Mouse (Mus musculus) megakaryocyte, adult 5-6 weeks (primary cell): ENCODE measurements around the gene Rpl29. TPM values are rescaled to one million over a fixed set of nuclear protein-coding genes. Genes with fewer than 3 reads are reported as not detected.

Experiments used
- ATAC-seq: 2 replicates; pipeline ENCODE4 v1.8.0; 2016; ENCODE audit warnings: mild to moderate bottlenecking, inconsistent platforms; ENCODE audit not compliant: poor library complexity, severe bottlenecking
- total RNA-seq, 2 experiments: library from RNA; stranded (forward) in 1 of 2; stranded (reverse) in 1 of 2; fragments of 153-499, 151-499 nt in 1 of 2; fragments of 221-1000, 200-1000 nt in 1 of 2; gene quantifications; 2 replicates each; pipeline versions ENCODE4 v1.2.3 to v1.2.4; 2015 to 2017

Rpl29 gene
- total RNA-seq, 2 experiments from 2014 or later = 1,150 to 2,078 TPM

DNA sequence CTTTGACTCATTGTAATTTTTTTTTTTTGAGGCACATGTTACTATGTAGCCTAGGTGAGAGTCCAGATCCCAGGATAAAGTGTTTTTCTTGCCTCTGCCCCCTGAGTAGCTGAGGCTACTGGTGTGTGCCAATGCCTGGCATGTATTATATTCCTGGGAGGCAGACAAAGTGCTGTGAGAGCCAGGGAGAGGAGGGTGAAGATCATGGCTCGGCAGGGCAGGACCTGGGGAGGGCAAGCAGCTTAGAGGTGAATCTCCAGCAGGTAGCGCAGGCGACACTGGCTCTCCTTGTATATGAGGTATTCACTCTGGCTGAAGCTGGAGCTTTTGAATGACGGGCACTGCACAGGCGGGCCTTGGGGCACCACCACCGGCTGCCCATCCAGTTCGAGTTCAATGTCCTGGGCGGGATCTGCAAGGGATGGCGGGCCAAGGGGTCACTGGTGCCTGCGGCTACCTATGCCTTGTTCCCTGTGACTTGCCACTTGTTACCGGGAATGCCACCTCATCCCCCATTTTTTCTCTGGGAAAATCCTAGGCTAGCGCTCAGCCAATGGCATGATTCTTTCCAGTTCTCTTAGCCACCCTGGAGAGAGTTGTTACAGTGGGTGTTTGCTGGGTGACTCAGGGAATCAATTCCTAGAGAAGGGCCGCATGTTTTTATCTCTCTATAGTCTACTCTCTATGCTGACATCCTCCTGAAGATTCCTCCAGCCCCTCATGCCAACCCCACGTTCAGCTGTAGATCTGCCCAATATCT lies 41.9 kb downstream of the Rpl29 start:
- ATAC-seq = no peak

DNA sequence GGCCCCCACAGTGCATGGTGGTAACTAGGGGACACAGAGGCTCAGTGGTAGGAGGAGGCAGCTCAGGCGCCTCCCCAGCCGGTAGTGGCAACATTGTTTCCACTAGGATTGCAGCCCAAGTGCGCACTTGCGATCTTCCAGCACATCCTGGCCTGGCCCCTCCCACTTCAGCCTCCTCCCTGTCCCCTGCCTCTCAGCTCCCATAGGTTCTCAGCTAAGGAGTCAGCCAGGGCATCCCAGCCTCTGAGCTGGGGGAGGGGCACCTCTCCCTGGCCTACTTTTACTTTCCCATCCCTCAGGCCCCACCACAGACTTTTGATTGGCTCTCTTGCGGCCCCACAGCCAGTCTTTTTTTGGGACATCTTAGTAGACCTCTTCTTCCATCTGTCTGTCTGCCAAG lies 42.6 kb downstream of the Rpl29 start:
- ATAC-seq = no peak

DNA sequence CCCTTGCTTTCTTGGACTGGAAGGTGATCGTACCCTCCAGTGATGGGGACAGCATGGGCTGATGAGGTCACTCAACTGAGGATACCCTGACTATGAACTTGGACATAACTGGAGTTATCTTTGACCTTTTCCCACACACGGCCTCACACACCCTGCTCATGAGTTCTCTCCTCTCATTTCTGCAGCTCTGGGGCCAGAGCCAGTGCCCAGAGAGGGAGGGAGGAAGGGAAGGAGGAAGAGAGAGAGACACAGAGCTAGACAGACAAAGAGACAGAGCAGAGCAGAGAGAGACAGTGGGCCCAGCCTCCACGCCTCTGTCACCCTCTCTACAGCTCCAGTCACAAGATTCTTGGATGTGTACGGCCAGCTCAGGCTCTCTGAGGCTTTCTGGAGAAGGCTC lies 43.1 kb downstream of the Rpl29 start:
- no peak for ATAC-seq

DNA sequence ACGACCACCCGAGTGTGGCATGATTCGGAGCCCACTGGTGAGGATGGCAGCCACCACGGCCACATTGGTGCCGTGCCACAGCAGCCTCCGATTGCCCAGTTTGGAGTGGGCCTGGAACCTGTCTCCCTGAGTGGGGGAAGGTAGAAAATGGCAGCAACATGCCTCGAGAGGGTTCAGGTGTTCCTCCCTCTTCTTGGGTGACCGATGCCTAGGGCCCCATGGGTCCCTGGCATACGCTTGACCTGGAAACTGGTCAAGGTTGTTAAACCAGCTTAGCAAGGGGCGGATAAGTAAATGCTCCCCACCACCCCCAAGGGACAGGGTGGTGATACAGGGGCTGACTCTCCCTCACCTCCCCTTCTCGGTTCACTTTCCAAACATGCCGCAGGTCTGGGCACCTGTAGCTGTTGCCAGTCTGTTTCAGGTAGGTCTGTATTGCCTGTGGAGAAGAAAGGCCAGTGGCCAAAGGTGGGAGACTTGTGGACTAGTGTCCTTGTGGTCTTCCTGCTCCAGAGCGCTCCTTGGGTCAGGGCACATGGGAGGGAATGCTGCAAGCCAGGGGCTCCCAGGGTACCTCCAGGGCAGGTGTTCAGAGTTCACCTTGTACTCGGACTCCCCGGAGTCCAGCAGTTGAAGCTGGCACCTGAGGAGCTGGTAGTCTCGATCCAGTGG lies 44.0 kb downstream of the Rpl29 start:
- ATAC-seq = no peak

DNA sequence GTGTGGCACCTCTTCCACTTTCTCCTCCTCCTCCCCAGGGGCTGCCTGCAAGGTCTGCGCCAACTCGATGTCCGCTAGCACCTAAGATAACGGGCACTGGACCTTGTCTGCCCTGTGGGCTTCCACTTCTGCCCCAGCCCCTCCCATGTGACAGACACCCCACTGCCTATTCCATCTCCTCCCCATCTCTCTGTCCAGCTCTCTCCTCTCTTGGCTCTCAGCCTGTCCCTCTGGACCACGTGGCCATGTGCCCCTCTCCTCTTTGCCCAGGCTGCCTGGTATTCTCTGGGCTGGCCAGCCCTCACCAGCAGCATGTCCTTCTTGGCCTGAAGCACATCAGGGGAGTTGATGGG lies 44.5 kb downstream of the Rpl29 start:
- no peak for ATAC-seq

DNA sequence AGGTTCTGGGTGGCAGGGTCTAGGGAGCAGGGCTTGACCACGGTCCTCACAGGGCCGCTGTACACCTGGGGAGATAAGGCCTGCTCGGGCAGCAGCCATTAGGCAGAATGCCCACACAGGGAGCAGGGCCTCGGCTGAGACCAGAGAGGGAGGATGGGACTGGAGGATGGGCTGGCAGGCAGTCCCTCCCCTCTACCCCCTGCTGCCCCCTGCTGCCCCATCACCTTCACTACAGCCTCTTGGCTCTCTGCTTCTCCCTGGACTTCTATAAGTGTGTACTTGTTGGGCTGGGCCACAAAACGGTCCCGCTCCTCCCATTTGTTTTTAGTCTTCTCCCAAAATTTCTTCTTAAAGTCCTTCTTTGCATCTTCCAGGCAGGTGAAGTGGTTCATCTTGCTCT lies 45.2 kb downstream of the Rpl29 start:
- peak; percentile 41 for ATAC-seq

DNA sequence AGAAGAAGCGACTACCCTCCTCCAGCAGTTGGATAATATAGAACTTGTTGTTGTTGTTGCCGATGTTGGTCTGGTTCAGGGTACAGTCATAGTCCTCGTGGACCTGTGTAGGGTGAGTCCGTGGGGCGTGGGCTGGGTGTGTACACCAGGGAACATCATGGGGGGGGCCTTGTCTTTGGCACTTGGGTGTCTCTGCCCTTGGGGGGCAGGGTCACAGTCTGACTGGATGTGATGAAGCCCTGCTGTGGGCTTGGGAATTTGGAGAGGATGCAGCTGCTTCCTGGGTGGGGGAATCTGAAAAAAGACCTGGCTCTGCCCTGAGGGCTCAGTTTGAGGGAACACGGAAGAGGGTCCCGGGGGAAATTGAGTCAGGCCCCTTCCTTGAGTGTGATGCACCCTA lies 45.8 kb downstream of the Rpl29 start:
- no peak for ATAC-seq

DNA sequence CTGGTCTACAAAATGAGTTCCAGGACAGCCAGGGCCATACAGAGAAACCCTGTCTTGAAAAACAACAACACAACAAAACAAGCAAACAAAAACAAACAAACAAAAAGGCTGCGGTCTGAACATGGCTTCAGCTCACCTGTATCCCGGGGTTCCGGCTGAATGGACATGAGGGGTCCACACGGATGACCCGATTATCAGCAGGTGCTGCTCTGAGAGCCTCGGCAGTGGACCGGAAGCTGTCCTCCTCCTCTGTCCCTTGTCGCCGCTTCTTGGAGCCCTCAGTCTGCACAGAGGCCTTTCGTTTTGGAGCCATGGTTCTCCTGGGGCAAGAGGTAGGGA lies 46.4 kb downstream of the Rpl29 start, which contains the start of gene Rrp9:
Rrp9 (plus strand) TSS at position 301 of the 339 bp plus-strand sequence.
- no peak for ATAC-seq

DNA sequence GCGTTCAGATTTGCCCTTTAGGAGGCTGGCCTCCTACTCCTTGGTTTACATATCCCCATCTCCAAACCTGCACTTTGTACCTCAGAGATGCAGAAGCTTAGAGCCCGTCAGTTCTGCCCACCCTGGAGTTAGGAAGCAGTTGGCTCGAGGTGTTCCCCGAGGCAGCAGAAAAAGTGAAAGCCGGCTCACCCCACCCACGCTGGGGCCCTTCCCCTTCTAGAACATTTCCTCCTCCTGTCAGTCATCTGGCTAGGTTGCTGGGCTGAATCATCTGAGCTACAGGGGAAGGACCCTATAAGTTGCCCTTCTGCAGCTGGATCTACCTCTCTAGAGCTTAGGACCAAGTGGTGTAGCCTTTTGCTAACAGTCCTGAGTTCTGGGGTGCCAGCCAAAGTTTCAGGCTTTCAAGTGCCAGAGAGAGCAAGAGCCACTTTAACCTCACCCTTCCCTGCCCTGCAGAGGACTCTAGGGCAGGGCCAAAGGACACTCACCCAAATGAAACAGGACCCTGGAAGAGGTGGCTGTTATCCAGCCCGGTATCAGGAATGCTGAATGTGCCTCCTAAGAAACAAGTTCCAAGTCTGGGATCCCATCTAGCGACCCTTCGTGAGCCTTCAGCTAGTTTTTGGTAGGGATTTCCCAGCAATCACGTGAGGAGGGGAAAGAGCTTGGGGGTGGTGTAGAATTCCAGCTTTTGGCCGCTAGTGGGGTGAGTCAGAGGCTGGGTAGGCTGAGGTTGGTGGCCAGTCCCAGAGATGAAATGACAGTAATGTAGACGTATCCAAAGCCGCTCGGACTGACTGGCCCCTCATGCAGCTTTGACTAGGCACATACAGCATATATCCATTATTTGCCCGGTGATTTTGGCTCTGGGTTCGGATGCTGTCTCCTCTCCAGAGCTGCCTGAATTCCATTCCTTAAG lies 47.0 kb downstream of the Rpl29 start:
- peak; percentile 49 for ATAC-seq

DNA sequence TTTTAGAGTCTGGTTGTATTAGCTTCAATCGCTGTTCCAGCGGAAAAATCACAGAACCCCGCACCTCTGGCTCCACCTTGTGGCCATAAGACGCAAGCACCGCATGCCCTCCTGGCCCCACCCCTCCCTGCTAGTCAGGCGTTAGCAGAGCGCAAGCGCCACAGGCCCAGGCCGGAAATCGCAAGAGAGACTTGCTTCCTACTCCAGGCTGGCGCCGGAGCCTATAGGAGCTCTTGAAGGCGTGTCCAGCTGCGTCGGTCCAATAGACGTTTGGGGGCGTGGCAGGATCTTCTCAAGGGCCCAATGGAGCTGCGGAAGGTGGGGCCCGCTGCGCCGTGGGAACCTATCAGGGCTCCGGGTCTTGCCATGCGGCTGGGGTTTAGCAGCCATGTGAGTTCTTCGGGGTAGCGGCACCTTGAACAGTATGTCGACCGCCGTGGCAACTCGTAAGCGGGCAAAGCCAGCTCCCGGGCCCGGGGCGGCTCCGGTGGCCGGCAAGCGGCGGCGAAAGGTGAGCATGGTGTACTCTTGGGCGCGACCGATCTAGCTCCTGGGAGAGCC lies 47.8 kb downstream of the Rpl29 start, which contains the start of gene Parp3:
Parp3 (minus strand) TSS at position 26 of the 561 bp plus-strand sequence.
- ATAC-seq = peak; percentile 84

DNA sequence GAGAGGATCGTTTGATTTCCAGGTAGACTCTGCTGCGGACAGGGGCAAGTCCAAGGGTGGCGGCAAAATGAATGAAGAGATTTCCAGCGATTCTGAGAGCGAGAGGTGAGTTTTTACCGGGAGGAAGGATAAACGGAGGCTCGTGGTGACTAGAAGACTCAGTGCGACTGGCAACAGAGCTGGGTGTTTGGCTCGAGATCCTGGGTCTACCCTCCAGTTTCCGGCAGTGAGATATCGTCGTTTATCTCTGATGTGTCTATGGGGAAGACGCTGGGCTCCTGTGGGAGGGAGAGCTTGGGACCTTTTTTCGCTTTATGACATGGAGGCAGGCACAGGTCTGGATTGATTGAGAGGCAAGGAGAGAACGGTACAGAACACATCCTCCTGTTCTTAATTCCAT lies 48.4 kb downstream of the Rpl29 start:
- no peak for ATAC-seq

DNA sequence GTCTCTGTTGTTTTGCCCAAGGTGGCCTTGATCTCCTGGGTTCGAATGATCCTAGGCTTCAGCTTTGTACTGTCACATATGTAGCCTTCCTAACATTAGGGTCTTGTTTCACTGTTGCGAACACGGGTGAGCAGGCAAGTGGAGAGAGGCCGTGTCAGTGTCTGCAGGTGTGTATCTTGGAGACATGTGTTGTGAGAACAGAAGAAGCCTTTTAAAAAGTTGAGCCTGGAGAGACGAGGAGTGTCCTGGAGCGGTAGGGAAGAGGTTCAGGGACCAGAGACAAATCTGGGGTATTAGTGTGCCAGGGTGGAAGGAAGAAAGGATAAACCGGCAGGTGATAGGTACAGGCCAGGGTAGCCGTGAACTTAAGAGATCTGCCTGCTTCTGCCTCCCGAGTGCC lies 48.8 kb downstream of the Rpl29 start:
- no peak for ATAC-seq

DNA sequence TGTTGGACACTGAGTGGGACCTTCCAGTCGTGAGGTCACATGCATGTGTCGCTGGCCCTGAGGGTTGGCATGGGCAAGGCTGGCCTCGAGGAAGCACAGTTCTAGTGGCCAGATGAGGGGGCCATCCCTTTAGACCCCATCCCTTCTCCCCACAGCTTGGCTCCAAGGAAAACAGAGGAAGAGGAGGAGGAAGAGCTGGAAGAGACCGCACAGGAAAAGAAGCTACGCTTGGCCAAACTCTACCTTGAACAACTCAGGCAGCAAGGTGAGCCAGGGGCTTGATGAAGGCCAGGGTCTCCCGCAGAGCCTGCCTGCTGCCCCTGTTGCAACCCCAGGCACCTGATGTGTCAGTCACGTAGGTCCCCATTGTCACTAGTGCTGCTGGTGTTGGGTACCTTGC lies 51.3 kb downstream of the Rpl29 start:
- ATAC-seq = no peak

DNA sequence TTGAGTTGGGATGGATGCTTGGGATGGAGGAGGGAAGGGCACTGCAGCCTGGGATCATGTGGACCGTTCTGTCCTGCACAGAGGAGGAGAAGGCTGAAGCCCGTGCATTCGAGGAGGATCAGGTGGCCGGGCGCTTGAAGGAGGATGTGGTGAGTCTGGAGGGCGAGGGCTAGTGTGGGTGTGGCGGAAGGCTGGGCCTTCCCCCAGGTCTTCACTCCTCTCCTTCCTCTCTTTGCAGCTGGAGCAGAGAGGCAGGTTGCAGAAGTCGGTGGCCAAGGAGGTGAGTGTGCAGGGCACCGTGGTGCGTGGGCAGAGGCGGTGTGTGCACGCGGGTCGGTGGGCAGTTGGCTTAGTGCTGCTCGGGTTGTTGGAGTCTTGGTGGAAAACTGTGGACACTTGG lies 51.8 kb downstream of the Rpl29 start:
- ATAC-seq = peak; percentile 39

Other genes with a start within 250 kb of the Rpl29 start
- gene Ppm1m, start 229.7 kb upstream of the Rpl29 start, total RNA-seq (2015) = 42.3 and 52.2 TPM in 2 replicates
- gene Ppm1m, start 229.7 kb upstream of the Rpl29 start, total RNA-seq (2017) = 46.4 and 49.6 TPM in 2 replicates
- 76.8 and 79.8 TPM in 2 replicates for gene Twf2, start 226.3 kb upstream of the Rpl29 start, total RNA-seq (2015)
- 109 and 110 TPM in 2 replicates for gene Twf2, start 226.3 kb upstream of the Rpl29 start, total RNA-seq (2017)
- 47.5 and 51.3 TPM in 2 replicates for gene Tlr9, start 206.9 kb upstream of the Rpl29 start, total RNA-seq (2015)
- 7.4 and 10.9 TPM in 2 replicates for gene Tlr9, start 206.9 kb upstream of the Rpl29 start, total RNA-seq (2017)
- 84.6 and 91.1 TPM in 2 replicates for gene Alas1, start 180.8 kb upstream of the Rpl29 start, total RNA-seq (2015)
- gene Alas1, start 180.8 kb upstream of the Rpl29 start, total RNA-seq (2017) = 110 and 116 TPM in 2 replicates
- gene Poc1a, start 148.4 kb upstream of the Rpl29 start, total RNA-seq (2015) = 26.7 and 37.1 TPM in 2 replicates
- 15.7 and 23.1 TPM in 2 replicates for gene Poc1a, start 148.4 kb upstream of the Rpl29 start, total RNA-seq (2017)
- gene Dusp7, start 60.8 kb upstream of the Rpl29 start, total RNA-seq (2015) = 71.0 and 83.1 TPM in 2 replicates
- 28.1 and 35.0 TPM in 2 replicates for gene Dusp7, start 60.8 kb upstream of the Rpl29 start, total RNA-seq (2017)
- gene Acy1, start 8.9 kb downstream of the Rpl29 start, total RNA-seq (2015) = 1.4 and 4.8 TPM in 2 replicates
- gene Acy1, start 8.9 kb downstream of the Rpl29 start, total RNA-seq (2017) = 3.5 and 4.8 TPM in 2 replicates
- 7.7 and 8.2 TPM in 2 replicates for gene Abhd14b, start 18.0 kb downstream of the Rpl29 start, total RNA-seq (2015)
- gene Abhd14b, start 18.0 kb downstream of the Rpl29 start, total RNA-seq (2017) = 2.9 and 3.2 TPM in 2 replicates
- 3.2 and 3.9 TPM in 2 replicates for gene Abhd14a, start 18.2 kb downstream of the Rpl29 start, total RNA-seq (2015)
- gene Abhd14a, start 18.2 kb downstream of the Rpl29 start, total RNA-seq (2017) = 2.2 and 4.2 TPM in 2 replicates
- gene Pcbp4, start 23.8 kb downstream of the Rpl29 start, total RNA-seq (2015) = 1.5 and 2.9 TPM in 2 replicates
- gene Pcbp4, start 23.8 kb downstream of the Rpl29 start, total RNA-seq (2017) = 2.4 and 4.0 TPM in 2 replicates
- not detected in 2 replicates for gene Gpr62, start 36.5 kb downstream of the Rpl29 start, total RNA-seq (2015)
- gene Gpr62, start 36.5 kb downstream of the Rpl29 start, total RNA-seq (2017) = not detected in 2 replicates
- gene Rrp9, start 46.5 kb downstream of the Rpl29 start, total RNA-seq (2015) = 3.6 and 6.3 TPM in 2 replicates
- gene Rrp9, start 46.5 kb downstream of the Rpl29 start, total RNA-seq (2017) = 10.0 and 16.0 TPM in 2 replicates
- gene Parp3, start 47.5 kb downstream of the Rpl29 start, total RNA-seq (2015) = 14.3 and 19.2 TPM in 2 replicates
- 26.7 and 29.7 TPM in 2 replicates for gene Parp3, start 47.5 kb downstream of the Rpl29 start, total RNA-seq (2017)
- not detected in 2 replicates for gene Iqcf1, start 70.5 kb downstream of the Rpl29 start, total RNA-seq (2015)
- gene Iqcf1, start 70.5 kb downstream of the Rpl29 start, total RNA-seq (2017) = not detected in 2 replicates
- gene Iqcf5, start 85.1 kb downstream of the Rpl29 start, total RNA-seq (2015) = not detected in 2 replicates
- not detected in 2 replicates for gene Iqcf5, start 85.1 kb downstream of the Rpl29 start, total RNA-seq (2017)
- gene Iqcf3, start 132.2 kb downstream of the Rpl29 start, total RNA-seq (2015) = not detected in 2 replicates
- gene Iqcf3, start 132.2 kb downstream of the Rpl29 start, total RNA-seq (2017) = not detected in 2 replicates
- gene Iqcf4, start 141.5 kb downstream of the Rpl29 start, total RNA-seq (2015) = not detected in 2 replicates
- not detected in 2 replicates for gene Iqcf4, start 141.5 kb downstream of the Rpl29 start, total RNA-seq (2017)
- gene Iqcf6, start 197.1 kb downstream of the Rpl29 start, total RNA-seq (2015) = not detected in 2 replicates
- not detected in 2 replicates for gene Iqcf6, start 197.1 kb downstream of the Rpl29 start, total RNA-seq (2017)
- not detected in 2 replicates for gene Grm2, start 226.6 kb downstream of the Rpl29 start, total RNA-seq (2015)
- gene Grm2, start 226.6 kb downstream of the Rpl29 start, total RNA-seq (2017) = not detected in 2 replicates